Mouse (Mus musculus) forebrain, embryonic 11.5 days (tissue): ENCODE results near the gene Usp35. TPM values are rescaled to one million over a fixed set of nuclear protein-coding genes. Genes with fewer than 3 reads are reported as not detected.
A peak's percentile ranks its signal among the peaks of the same experiment; 100 is the strongest.

Source experiments
- ATAC-seq: fragments of 200-750 bp; cut with Nextera tagmentation; replicated peaks from 2 replicates; pipeline ENCODE4 v1.8.0; 2017; ENCODE audit warnings: moderate TSS enrichment; ENCODE audit not compliant: low FRiP score
- DNase-seq: peaks from one replicate; pipeline ENCODE4 v3.0.0-alpha.2; 2017; ENCODE audit warnings: low spot score
- H3K27ac ChIP-seq: fragments of 300-500 bp; sonication (generic); 2 replicates; pipeline ENCODE4 v1.5.1; 2014; ENCODE audit warnings: low read depth, low read length
- H3K27me3 ChIP-seq: fragments of 300-500 bp; sonication (generic); 2 replicates; pipeline ENCODE4 v1.6.1; 2014; ENCODE audit warnings: mild to moderate bottlenecking, low read length, mixed read lengths; ENCODE audit not compliant: control insufficient read depth, insufficient read depth
- H3K36me3 ChIP-seq: fragments of 300-500 bp; sonication (generic); 2 replicates; pipeline ENCODE4 v1.6.1; 2014; ENCODE audit warnings: mild to moderate bottlenecking, low read length, moderate library complexity, mixed read lengths; ENCODE audit not compliant: control insufficient read depth, insufficient read depth
- H3K4me1 ChIP-seq: fragments of 300-500 bp; sonication (generic); replicated peaks from 2 replicates; pipeline ENCODE4 v1.6.1; 2014; ENCODE audit warnings: low read length, mixed read lengths; ENCODE audit not compliant: control insufficient read depth, insufficient read depth
- H3K4me2 ChIP-seq: fragments of 300-500 bp; sonication (generic); 2 replicates; pipeline ENCODE4 v1.6.1; 2014; ENCODE audit warnings: low read depth, mild to moderate bottlenecking, low read length, moderate library complexity, mixed read lengths; ENCODE audit not compliant: severe bottlenecking
- H3K4me3 ChIP-seq: fragments of 300-500 bp; sonication (generic); 2 replicates; pipeline ENCODE4 v1.5.1; 2014; ENCODE audit warnings: low read depth, low read length
- H3K9ac ChIP-seq: fragments of 300-500 bp; sonication (generic); 2 replicates; pipeline ENCODE4 v1.6.1; 2014; ENCODE audit warnings: low read length
- H3K9me3 ChIP-seq: fragments of 300-500 bp; sonication (generic); 2 replicates; pipeline ENCODE4 v1.6.1; 2016; ENCODE audit warnings: low read length, mixed read lengths; ENCODE audit not compliant: control insufficient read depth
- WGBS: fragments of 180-500 bp; shearing (Covaris S2); extraction: QIAGEN DNeasy Blood & Tissue Kit; methylation state at CpG from one replicate; pipeline ENCODE4 v1.1.7; 2014; 5-methylcytosine and 5-hydroxymethylcytosine counted together
- polyA plus RNA-seq: library from polyadenylated mRNA; unstranded; fragments of >200 nt; fragmentation: Nextera tagmentation; extraction: Ambion mirVana; gene quantifications from 2 replicates; pipeline ENCODE4 v1.2.1, GENCODE M21; 2014

Gene Usp35
- polyA plus RNA-seq, 1 experiment from 2014 or later, result 2.9 TPM

GRCm38 (mm10) chr7:97349438-97349837 is 17.6 kb upstream of the Usp35 start:
- H3K9ac ChIP-seq, result no peak overlapping the region
- H3K4me1 ChIP-seq, result no peaks in the 10 kb centered on the region
- ATAC-seq, result no peak
- no peaks in the 10 kb centered on the region for H3K9me3 ChIP-seq
- DNase-seq, result peak; percentile 22
- no peaks in the 10 kb centered on the region for H3K36me3 ChIP-seq
- H3K27me3 ChIP-seq, result no peaks in the 10 kb centered on the region
- no peak overlapping the region for H3K4me2 ChIP-seq
- no peak overlapping the region for H3K27ac ChIP-seq
- 85% methylated on average over 6 of the region's 6 CpGs for WGBS
- no peak overlapping the region for H3K4me3 ChIP-seq

GRCm38 (mm10) chr7:97348836-97349235 is 17.0 kb upstream of the Usp35 start:
- Histone ChIP-seq H3K27ac (no peak overlapping the region), H3K4me3 (no peak overlapping the region), H3K4me1 (no peaks in the 10 kb centered on the region), H3K9me3 (no peaks in the 10 kb centered on the region), H3K36me3 (no peaks in the 10 kb centered on the region), H3K9ac (no peak overlapping the region), H3K27me3 (no peaks in the 10 kb centered on the region), H3K4me2 (no peak overlapping the region)
- WGBS, result 82% methylated on average over 5 of the region's 5 CpGs
- DNase-seq, result peak; percentile 4
- ATAC-seq, result no peak

GRCm38 (mm10) chr7:97348318-97348717 is 16.5 kb upstream of the Usp35 start:
- Histone ChIP-seq H3K4me3 (no peak overlapping the region), H3K4me1 (no peaks in the 10 kb centered on the region), H3K27ac (no peak overlapping the region), H3K9ac (no peak overlapping the region), H3K9me3 (no peaks in the 10 kb centered on the region), H3K36me3 (no peaks in the 10 kb centered on the region), H3K27me3 (no peaks in the 10 kb centered on the region), H3K4me2 (no peak overlapping the region)
- 87% methylated on average over 3 of the region's 3 CpGs for WGBS
- DNase-seq, result peak; percentile 29
- ATAC-seq, result no peak

- H3K9ac ChIP-seq, result no peak overlapping the region
- H3K9me3 ChIP-seq, result no peaks in the 10 kb centered on the region
- no peak overlapping the region for H3K4me3 ChIP-seq
- no peak overlapping the region for H3K4me2 ChIP-seq
- ATAC-seq (no peak), DNase-seq (peak; percentile 29)
- no peaks in the 10 kb centered on the region for H3K36me3 ChIP-seq
- H3K4me1 ChIP-seq, result no peaks in the 10 kb centered on the region
- WGBS, result 98% methylated on average over 15 of the region's 15 CpGs
- no peak overlapping the region for H3K27ac ChIP-seq
- no peaks in the 10 kb centered on the region for H3K27me3 ChIP-seq
Measured at GRCm38 (mm10) chr7:97347464-97347863, 15.6 kb upstream of the Usp35 start.

DNA sequence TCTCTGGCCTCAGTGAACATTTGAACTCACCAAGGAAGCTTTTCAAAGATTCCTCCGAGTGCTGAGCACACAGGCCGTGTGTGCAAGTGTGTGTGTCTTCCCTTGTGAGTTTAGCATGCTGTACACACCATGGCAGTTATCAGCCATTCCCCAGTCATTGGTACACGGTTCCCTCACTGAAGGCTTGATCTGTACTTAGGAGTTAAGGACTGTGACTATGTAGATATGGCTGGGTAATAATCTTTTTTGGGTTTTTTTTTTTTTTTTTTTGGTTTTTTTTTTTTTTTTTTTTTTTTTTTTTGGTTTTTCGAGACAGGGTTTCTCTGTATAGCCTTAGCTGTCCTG is 15.0 kb upstream of the Usp35 start:
- Histone ChIP-seq H3K4me3 (no peak overlapping the region), H3K36me3 (no peaks in the 10 kb centered on the region), H3K27ac (no peak overlapping the region), H3K9ac (no peak overlapping the region), H3K27me3 (no peaks in the 10 kb centered on the region), H3K4me1 (no peaks in the 10 kb centered on the region), H3K4me2 (no peak overlapping the region), H3K9me3 (no peaks in the 10 kb centered on the region)
- no peak for DNase-seq
- no peak for ATAC-seq
- WGBS, result 64% methylated on average over 4 of the region's 4 CpGs

GRCm38 (mm10) chr7:97346111-97346821 is 14.4 kb upstream of the Usp35 start:
- Histone ChIP-seq H3K4me3 (no peak overlapping the region), H3K9ac (no peak overlapping the region), H3K27me3 (no peaks in the 10 kb centered on the region), H3K4me2 (no peak overlapping the region), H3K27ac (no peak overlapping the region), H3K36me3 (no peaks in the 10 kb centered on the region), H3K4me1 (no peaks in the 10 kb centered on the region), H3K9me3 (no peaks in the 10 kb centered on the region)
- ATAC-seq (no peak), DNase-seq (peak; percentile 46)
- WGBS, result 80% methylated on average over 9 of the region's 9 CpGs

DNA sequence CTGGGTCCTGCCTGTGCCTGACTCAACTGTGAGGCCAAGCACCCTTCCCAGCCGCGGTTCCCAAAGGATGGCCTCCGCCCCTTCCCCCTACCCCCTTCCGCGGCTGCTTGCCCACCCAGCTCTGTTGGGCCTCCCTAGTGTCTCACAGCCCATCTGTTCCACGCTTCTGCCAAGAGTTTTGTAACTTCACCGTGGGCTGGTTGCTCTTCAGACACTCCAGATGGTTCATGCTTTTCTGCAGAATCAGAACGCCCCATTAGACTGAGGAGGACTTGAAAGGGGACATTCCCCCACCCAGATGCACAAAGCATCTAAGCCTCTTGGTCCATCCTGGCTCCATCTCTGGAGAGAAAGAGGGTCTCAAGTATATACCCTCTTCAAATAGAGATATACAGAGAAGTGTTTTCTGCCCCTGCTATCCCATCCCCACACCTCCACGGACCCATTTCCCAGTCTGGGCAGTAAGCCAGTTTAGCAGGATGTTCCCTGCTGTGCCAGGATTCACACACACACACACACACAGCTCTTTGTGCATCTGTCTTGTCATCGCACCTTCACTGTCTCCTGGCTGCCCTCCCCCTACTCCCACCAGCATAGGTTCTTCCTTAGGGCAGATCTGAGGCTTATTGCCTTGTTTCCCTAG is 13.5 kb upstream of the Usp35 start:
- H3K4me1 ChIP-seq, result no peaks in the 10 kb centered on the region
- no peak overlapping the region for H3K9ac ChIP-seq
- WGBS, result 73% methylated on average over 10 of the region's 10 CpGs
- no peaks in the 10 kb centered on the region for H3K36me3 ChIP-seq
- no peak overlapping the region for H3K27ac ChIP-seq
- no peak overlapping the region for H3K4me3 ChIP-seq
- DNase-seq (peak; percentile 41), ATAC-seq (no peak)
- no peaks in the 10 kb centered on the region; the same call in 1 of the 2 replicates for H3K9me3 ChIP-seq
- no peak overlapping the region for H3K4me2 ChIP-seq
- H3K27me3 ChIP-seq, result no peaks in the 10 kb centered on the region

GRCm38 (mm10) chr7:97344655-97345054 is 12.8 kb upstream of the Usp35 start:
- ATAC-seq, result no peak
- no peaks in the 10 kb centered on the region for H3K4me1 ChIP-seq
- no peak overlapping the region for H3K4me2 ChIP-seq
- H3K36me3 ChIP-seq, result no peaks in the 10 kb centered on the region
- H3K27ac ChIP-seq, result no peak overlapping the region
- H3K27me3 ChIP-seq, result no peaks in the 10 kb centered on the region
- H3K4me3 ChIP-seq, result no peak overlapping the region
- peak; percentile 30 for DNase-seq
- no peaks in the 10 kb centered on the region; the same call in 1 of the 2 replicates for H3K9me3 ChIP-seq
- 87% methylated on average over 2 of the region's 2 CpGs for WGBS
- no peak overlapping the region for H3K9ac ChIP-seq

DNA sequence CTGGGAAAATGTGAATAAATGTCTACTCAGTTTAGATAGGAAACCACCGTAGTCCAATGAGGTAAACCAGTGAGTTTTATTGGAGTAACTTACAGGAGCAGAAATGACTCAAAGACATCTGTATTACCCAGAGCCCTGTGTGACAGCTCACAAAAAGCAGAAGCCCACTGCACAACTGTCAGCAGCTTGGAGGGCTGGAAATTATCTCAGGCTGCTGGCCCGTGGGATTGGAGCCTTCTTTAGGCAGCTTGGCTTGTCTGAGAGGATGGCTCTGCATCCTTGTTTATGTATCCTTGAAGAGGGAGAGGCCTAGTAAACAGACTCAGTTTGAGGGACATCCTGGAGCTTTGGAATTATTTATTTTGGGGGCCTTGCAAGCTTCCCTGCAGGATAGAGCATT is 11.1 kb upstream of the Usp35 start:
- Histone ChIP-seq H3K9me3 (no peaks in the 10 kb centered on the region; the same call in 1 of the 2 replicates), H3K27me3 (no peaks in the 10 kb centered on the region), H3K4me2 (no peak overlapping the region), H3K4me3 (no peak overlapping the region), H3K36me3 (no peaks in the 10 kb centered on the region), H3K9ac (no peak overlapping the region), H3K27ac (no peak overlapping the region), H3K4me1 (no peaks in the 10 kb centered on the region)
- 87% methylated on average over 2 of the region's 2 CpGs for WGBS
- DNase-seq, result peak; percentile 40
- ATAC-seq, result no peak
